Mouse (Mus musculus): ENCODE data around the gene Ccdc157.
A peak's percentile ranks its signal among the peaks of the same experiment; 100 is the strongest.

DNA sequence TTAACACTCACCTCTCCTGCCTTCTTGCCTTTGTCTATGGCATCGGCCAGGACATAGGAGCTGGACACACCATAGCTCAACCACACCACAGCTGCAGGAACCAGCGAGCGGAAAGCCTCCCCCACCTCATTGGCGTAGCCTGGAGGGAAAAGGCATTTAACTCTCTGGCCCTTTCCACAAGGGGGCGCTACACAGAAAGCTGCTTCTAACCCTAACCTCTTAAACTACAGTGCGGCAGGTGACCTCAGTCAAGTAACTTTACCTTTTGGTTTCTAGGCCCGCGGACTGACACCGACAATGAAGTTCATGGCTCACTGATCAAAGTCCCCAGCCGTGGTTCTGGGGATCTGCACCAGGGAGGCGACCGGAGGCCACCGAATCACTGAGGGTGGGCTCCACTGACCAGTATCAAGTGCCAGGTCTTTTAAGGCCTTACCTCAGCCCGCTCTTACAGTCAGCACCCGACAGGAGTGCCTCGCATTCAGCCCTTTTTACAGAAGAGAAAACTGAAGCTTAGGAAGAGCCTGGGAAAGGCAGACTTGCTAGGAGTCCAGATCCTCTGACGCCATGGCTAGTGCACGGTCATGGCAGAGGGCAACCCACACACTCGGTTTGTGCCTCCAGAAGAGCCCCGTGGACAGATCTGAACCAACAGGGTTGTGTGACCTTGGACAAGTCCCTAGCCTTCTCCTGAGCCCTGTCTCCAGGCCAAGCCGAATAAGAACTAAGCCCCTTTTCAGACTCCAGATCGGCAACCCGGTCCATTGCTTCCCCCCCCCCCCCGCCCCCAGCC is 65.5 kb downstream of the Ccdc157 start:
- peak; percentile 90 for TF ChIP-seq CTCF (IDR thresholded peaks at IDR 0.05)
- TF ChIP-seq EP300 (IDR thresholded peaks at IDR 0.05), result no peak
